Mouse (Mus musculus): ENCODE data around the gene Twf1. TPM values are rescaled to one million over a fixed set of nuclear protein-coding genes. Genes with fewer than 3 reads are reported as not detected.

The Twf1 gene
- polyA plus RNA-seq, 1 experiment from 2014 or later: 92.4 TPM

DNA sequence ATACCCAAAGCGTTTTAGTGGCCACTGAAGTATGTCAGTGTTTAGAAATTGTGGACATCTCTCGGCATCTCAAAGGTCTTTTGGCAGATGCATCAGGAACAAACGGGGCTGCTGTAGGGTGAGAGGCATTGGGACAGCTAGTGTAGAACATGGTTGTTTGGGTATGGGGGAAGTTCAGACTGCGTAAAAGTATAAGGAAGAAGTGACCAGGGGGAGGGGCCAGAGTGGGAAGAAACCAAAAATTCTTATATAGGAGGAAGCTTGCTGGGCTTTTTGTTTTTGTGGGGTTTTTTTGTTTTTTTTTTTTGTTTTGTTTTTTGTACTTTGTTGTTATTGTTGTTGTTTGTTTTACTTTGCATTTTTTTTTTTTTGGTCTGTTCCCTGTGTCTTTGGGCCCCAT, 44.8 kb downstream of the Twf1 start:
- no peaks in the 10 kb centered on the region for H3K9me3 ChIP-seq (ENCODE audit: control insufficient read depth, low read length)
- ATAC-seq (ENCODE audit: low FRiP score, low TSS enrichment) (no peak), DNase-seq (ENCODE audit: low spot score) (no peak)
- no peak for TF ChIP-seq CTCF (IDR thresholded peaks at IDR 0.05; ENCODE audit: low read depth)
- no peak for TF ChIP-seq EP300 (optimal IDR thresholded peaks at IDR 0.05)
- H3K4me3 ChIP-seq (ENCODE audit: low read depth, low read length): no peak overlapping the region
- H3K27ac ChIP-seq (replicated peaks): no peak overlapping the region
- H3K4me2 ChIP-seq (replicated peaks; ENCODE audit: low read depth): no peak overlapping the region
- H3K27me3 ChIP-seq (ENCODE audit: control insufficient read depth, insufficient read depth, low read length): no peaks in the 10 kb centered on the region
- no peak overlapping the region for H3K9ac ChIP-seq (ENCODE audit: low read length)
- WGBS: 65% methylated on average over 4 of the region's 4 CpGs
- H3K4me1 ChIP-seq (replicated peaks; ENCODE audit: control insufficient read depth, insufficient read depth): no peaks in the 10 kb centered on the region
- no peaks in the 10 kb centered on the region for H3K36me3 ChIP-seq (ENCODE audit: control insufficient read depth, insufficient read depth, low read length)

DNA sequence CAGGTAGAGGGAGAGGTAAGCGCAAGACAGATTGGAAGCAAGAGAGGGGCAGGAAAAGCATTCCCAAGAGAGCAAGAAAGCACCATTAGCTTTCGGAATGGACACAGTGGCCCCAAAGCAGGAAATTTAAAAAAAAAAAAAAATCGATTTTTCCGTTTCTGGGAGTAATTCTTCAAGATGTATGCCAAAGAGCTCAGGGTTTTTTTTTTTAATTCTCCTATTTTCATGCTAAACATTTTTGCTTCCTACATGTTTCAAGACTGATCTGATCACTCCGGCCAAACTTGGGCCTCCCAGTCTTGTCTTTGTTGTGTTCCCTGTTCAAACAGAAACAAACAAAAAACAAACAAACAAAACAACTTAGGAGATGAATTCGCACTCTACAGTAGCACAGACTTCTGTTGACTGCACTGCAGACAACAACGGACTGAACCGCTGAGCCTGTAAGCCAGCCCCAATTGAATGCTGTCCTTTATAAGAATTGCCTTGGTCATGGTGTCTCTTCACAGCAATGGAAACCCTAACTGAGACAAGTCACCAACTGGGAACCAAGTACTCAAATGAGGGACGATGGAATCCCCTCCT, 45.5 kb downstream of the Twf1 start:
- peak overlapping the region; percentile 72 for H3K4me2 ChIP-seq (replicated peaks; ENCODE audit: low read depth)
- H3K4me1 ChIP-seq (replicated peaks; ENCODE audit: control insufficient read depth, insufficient read depth): no peaks in the 10 kb centered on the region
- H3K9me3 ChIP-seq (ENCODE audit: control insufficient read depth, low read length): no peaks in the 10 kb centered on the region
- H3K27ac ChIP-seq (replicated peaks): peak overlapping the region; percentile 85
- peak overlapping the region; percentile 74 for H3K9ac ChIP-seq (ENCODE audit: low read length)
- ATAC-seq (ENCODE audit: low FRiP score, low TSS enrichment): no peak
- H3K36me3 ChIP-seq (ENCODE audit: control insufficient read depth, insufficient read depth, low read length): no peaks in the 10 kb centered on the region
- H3K27me3 ChIP-seq (ENCODE audit: control insufficient read depth, insufficient read depth, low read length): no peaks in the 10 kb centered on the region
- no peak; the same call in 1 of the 2 replicates for TF ChIP-seq CTCF (IDR thresholded peaks at IDR 0.05; ENCODE audit: low read depth)
- no peak for TF ChIP-seq EP300 (optimal IDR thresholded peaks at IDR 0.05)
- 32% methylated on average over 9 of the region's 9 CpGs for WGBS
- no peak for DNase-seq (ENCODE audit: low spot score)
- H3K4me3 ChIP-seq (ENCODE audit: low read depth, low read length): peak overlapping the region; percentile 74

DNA sequence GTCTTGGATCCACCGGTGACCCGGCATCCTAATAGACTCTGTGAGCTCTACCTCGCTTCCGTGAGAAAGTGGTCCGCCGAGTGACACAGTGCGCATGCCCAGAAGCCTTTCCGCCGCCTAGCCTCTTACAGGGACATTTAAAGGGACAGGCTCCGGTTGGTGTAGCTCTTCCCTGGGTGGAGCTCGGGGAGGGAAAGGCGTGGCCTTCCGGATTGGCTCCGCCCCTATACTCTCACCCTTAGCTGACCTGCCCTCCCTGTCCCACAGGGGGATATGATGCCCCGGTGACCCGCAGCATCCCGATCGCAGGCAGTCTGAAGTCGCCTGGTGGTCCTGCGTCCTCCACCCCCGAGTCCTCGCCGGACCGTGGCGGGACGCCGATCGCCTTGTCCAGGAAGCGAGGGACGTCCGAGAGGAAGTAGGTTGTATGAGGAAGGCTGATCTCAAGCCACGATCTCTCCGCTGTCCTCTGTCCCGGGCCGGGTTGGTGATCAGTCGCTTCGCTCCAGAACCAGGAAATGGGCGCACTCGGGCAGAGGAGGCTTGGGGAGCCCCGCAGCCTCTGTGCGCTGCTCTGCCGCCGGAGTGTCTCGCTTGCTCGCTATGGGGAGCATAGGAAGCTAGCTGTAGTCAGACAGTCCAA, 46.2 kb downstream of the Twf1 start, which contains the start of the genes Pus7l and Irak4:
TSS of gene Pus7l (minus strand) at position 139 of the 643 bp plus-strand sequence.
TSS of gene Irak4 (plus strand) at position 235 of the 643 bp plus-strand sequence.
- Histone ChIP-seq H3K36me3 (ENCODE audit: control insufficient read depth, insufficient read depth, low read length) (no peaks in the 10 kb centered on the region), H3K9ac (ENCODE audit: low read length) (peak within 1 kb of the TSS; percentile 74), H3K4me3 (ENCODE audit: low read depth, low read length) (peak within 1 kb of the TSS; percentile 74), H3K9me3 (ENCODE audit: control insufficient read depth, low read length) (no peaks in the 10 kb centered on the region), H3K4me2 (replicated peaks; ENCODE audit: low read depth) (peak within 1 kb of the TSS; percentile 72), H3K27me3 (ENCODE audit: control insufficient read depth, insufficient read depth, low read length) (no peaks in the 10 kb centered on the region), H3K4me1 (replicated peaks; ENCODE audit: control insufficient read depth, insufficient read depth) (no peaks in the 10 kb centered on the region), H3K27ac (replicated peaks) (peak within 1 kb of the TSS; percentile 85)
- WGBS: under 1% methylated on average over 45 of the region's 45 CpGs
- ATAC-seq (ENCODE audit: low FRiP score, low TSS enrichment): peak; percentile 99
- no peak for TF ChIP-seq EP300 (optimal IDR thresholded peaks at IDR 0.05)
- peak; percentile 16 for TF ChIP-seq CTCF (IDR thresholded peaks at IDR 0.05; ENCODE audit: low read depth)
- peak; percentile 93 for DNase-seq (ENCODE audit: low spot score)

GRCm38 (mm10) chr15:94542567-94543408, 46.9 kb downstream of the Twf1 start:
- WGBS: 7% methylated on average over 21 of the region's 22 CpGs
- no peaks in the 10 kb centered on the region for H3K9me3 ChIP-seq (ENCODE audit: control insufficient read depth, low read length)
- peak overlapping the region; percentile 72 for H3K4me2 ChIP-seq (replicated peaks; ENCODE audit: low read depth)
- peak; percentile 88 for ATAC-seq (ENCODE audit: low FRiP score, low TSS enrichment)
- H3K4me3 ChIP-seq (ENCODE audit: low read depth, low read length): peak overlapping the region; percentile 74
- H3K27ac ChIP-seq (replicated peaks): peak overlapping the region; percentile 85
- DNase-seq (ENCODE audit: low spot score): no peak
- no peaks in the 10 kb centered on the region for H3K4me1 ChIP-seq (replicated peaks; ENCODE audit: control insufficient read depth, insufficient read depth)
- TF ChIP-seq EP300 (optimal IDR thresholded peaks at IDR 0.05) (no peak), CTCF (IDR thresholded peaks at IDR 0.05; ENCODE audit: low read depth) (no peak)
- H3K27me3 ChIP-seq (ENCODE audit: control insufficient read depth, insufficient read depth, low read length): no peaks in the 10 kb centered on the region
- H3K36me3 ChIP-seq (ENCODE audit: control insufficient read depth, insufficient read depth, low read length): 0 out of 2 replicates have a peak, but pooled peaks cover 3% of the 10 kb centered on the region
- peak overlapping the region; percentile 74 for H3K9ac ChIP-seq (ENCODE audit: low read length)

- Histone ChIP-seq H3K27ac (replicated peaks) (no peak overlapping the region), H3K4me1 (replicated peaks; ENCODE audit: control insufficient read depth, insufficient read depth) (no peaks in the 10 kb centered on the region), H3K9me3 (ENCODE audit: control insufficient read depth, low read length) (no peaks in the 10 kb centered on the region), H3K9ac (ENCODE audit: low read length) (no peak overlapping the region), H3K4me2 (replicated peaks; ENCODE audit: low read depth) (no peak overlapping the region), H3K4me3 (ENCODE audit: low read depth, low read length) (no peak overlapping the region), H3K27me3 (ENCODE audit: control insufficient read depth, insufficient read depth, low read length) (no peaks in the 10 kb centered on the region), H3K36me3 (ENCODE audit: control insufficient read depth, insufficient read depth, low read length) (0 out of 2 replicates have a peak, but pooled peaks cover 3% of the 10 kb centered on the region)
- ATAC-seq (ENCODE audit: low FRiP score, low TSS enrichment) (no peak), DNase-seq (ENCODE audit: low spot score) (no peak)
- TF ChIP-seq CTCF (IDR thresholded peaks at IDR 0.05; ENCODE audit: low read depth): no peak
- TF ChIP-seq EP300 (optimal IDR thresholded peaks at IDR 0.05): no peak
- WGBS: 87% methylated on average over 3 of the region's 3 CpGs
Observed at GRCm38 (mm10) chr15:94539296-94539695, 50.4 kb downstream of the Twf1 start.
